Mouse (Mus musculus): ENCODE measurements around the gene Serac1. TPM values are rescaled to one million over a fixed set of nuclear protein-coding genes. Genes with fewer than 3 reads are reported as not detected.

Gene Serac1
- total and polyA plus RNA-seq, 3 experiments, result 4.1 to 5.9 TPM; not detected in 1

DNA sequence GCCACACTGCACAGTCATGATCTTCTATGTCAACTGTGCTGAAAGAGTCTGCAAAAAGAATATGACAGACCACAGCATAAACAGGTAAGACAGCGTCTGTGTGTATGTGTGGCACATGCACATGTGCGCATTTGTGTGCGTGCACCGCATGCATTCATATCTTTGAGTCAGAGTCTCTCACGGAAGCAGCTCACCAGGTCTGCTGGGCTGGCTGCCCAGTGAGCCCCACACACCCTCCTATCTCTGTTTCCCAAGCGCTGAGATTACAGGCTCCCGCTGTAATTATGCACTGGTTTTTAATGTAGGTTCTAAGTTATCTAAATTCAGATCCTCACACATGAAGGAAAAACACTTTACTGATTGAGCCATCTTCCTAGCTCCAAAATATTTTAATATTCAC is 11.9 kb downstream of the Serac1 start (continued):
- TF ChIP-seq ETS1 (IDR thresholded peaks at IDR 0.05; ENCODE audit: low read depth, low read length), result peak; percentile 44; the same call in 1 of the 2 replicates

DNA sequence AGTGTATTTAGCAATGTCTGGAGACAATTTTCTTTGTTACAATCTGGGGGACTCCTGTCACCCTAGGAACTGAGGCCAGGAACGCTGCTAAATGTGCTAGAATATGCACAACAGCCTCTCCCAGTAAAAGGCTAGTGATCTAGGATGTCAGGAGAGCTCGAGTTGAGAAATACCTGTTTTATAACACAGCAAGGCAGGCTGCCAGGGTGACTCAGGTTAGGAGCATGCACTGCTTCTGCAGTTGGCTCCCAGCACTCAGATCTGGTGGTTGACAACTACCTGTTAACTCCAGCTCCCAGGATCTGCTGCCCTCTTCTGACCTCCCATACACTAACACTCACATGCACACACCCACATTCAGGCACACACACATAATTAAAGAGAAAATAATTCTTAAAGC is 13.5 kb downstream of the Serac1 start:
- no peak overlapping the region for H3K4me3 ChIP-seq (ENCODE audit: control insufficient read depth in 1 of 2, insufficient read depth in 1 of 2, low read depth in 2 of 2, low read length in 2 of 2)
- no peaks in the 10 kb centered on the region for H3K9me3 ChIP-seq (replicated peaks; ENCODE audit: insufficient read depth, low read length)
- TF ChIP-seq ZC3H11A (IDR thresholded peaks at IDR 0.05; ENCODE audit: low read depth, low read length) (no peak), EP300 (IDR thresholded peaks at IDR 0.05; ENCODE audit: low read depth in 1 of 2, low read length in 2 of 2) (no peak), CTCF (IDR thresholded peaks at IDR 0.05 in 2 of 3, conservative IDR thresholded peaks at IDR 0.05 in 1 of 3; ENCODE audit: control insufficient read depth in 1 of 3, insufficient read depth in 1 of 3, low read depth in 2 of 3, low read length in 3 of 3, poor library complexity in 1 of 3, severe bottlenecking in 1 of 3) (no peak), MAX (IDR thresholded peaks at IDR 0.05; ENCODE audit: low read length) (no peak), CHD1 (IDR thresholded peaks at IDR 0.05; ENCODE audit: low read depth, low read length) (no peak), ZKSCAN1 (IDR thresholded peaks at IDR 0.05; ENCODE audit: low read depth, low read length) (no peak), GABPA (IDR thresholded peaks at IDR 0.05; ENCODE audit: low read depth, low read length) (no peak), HCFC1 (IDR thresholded peaks at IDR 0.05; ENCODE audit: low read depth, low read length) (no peak), TAL1 (IDR thresholded peaks at IDR 0.05; ENCODE audit: low read length) (no peak), POLR2AphosphoS2 (IDR thresholded peaks at IDR 0.05; ENCODE audit: low read length) (no peak), TBP (IDR thresholded peaks at IDR 0.05; ENCODE audit: low read depth, low read length) (no peak)
- H3K27me3 ChIP-seq (ENCODE audit: control insufficient read depth in 1 of 2, insufficient read depth in 2 of 2, low read length in 2 of 2), result no peaks in the 10 kb centered on the region
- DNase-seq (ENCODE audit: low read depth, low spot score), result no peak
- peaks cover 0 to 4% of the 10 kb centered on the region in 2 experiments; a peak in 2 of 4 replicates for H3K4me1 ChIP-seq (ENCODE audit: control insufficient read depth in 1 of 2, insufficient read depth in 2 of 2, low read length in 2 of 2)
- no peak overlapping the region for H3K9ac ChIP-seq (ENCODE audit: control insufficient read depth, low read depth, low read length, poor library complexity, severe bottlenecking)
- H3K27ac ChIP-seq (ENCODE audit: control insufficient read depth, low read depth, low read length), result no peak overlapping the region
- peaks cover 0 to 2% of the 10 kb centered on the region in 2 experiments; a peak in 2 of 4 replicates for H3K36me3 ChIP-seq (ENCODE audit: control insufficient read depth in 1 of 2, insufficient read depth in 2 of 2, low read length in 2 of 2)
- no peaks in the 10 kb centered on the region for H3K79me2 ChIP-seq (ENCODE audit: control insufficient read depth, insufficient read depth, low read length, poor library complexity)

DNA sequence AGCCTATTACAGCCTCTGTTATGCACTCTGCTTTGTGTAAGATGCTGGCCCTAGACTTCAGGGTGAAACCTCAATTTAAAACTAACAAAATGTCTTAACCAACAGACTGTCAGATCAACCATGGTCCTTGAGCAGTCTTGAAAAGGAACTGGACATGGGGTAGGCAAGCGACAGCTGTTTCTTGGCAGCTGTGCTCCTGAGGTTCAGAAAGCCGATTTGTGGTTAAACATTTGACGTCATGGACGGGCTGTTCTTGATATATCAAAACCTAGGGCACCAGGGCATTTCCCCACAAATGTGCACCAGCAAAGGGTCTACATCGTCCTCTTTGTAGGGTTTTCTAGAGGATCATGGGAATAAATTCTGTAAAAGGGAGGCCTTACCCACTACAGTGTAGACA is 16.0 kb downstream of the Serac1 start:
- Histone ChIP-seq H3K9me3 (replicated peaks; ENCODE audit: insufficient read depth, low read length) (no peaks in the 10 kb centered on the region), H3K27ac (ENCODE audit: control insufficient read depth, low read depth, low read length) (no peak overlapping the region), H3K27me3 (ENCODE audit: control insufficient read depth in 1 of 2, insufficient read depth in 2 of 2, low read length in 2 of 2) (no peaks in the 10 kb centered on the region), H3K36me3 (ENCODE audit: control insufficient read depth in 1 of 2, insufficient read depth in 2 of 2, low read length in 2 of 2) (peaks cover 0 to 2% of the 10 kb centered on the region in 2 experiments; a peak in 2 of 4 replicates), H3K79me2 (ENCODE audit: control insufficient read depth, insufficient read depth, low read length, poor library complexity) (no peaks in the 10 kb centered on the region), H3K9ac (ENCODE audit: control insufficient read depth, low read depth, low read length, poor library complexity, severe bottlenecking) (no peak overlapping the region), H3K4me1 (ENCODE audit: control insufficient read depth in 1 of 2, insufficient read depth in 2 of 2, low read length in 2 of 2) (peaks cover 0 to 4% of the 10 kb centered on the region in 2 experiments; a peak in 2 of 4 replicates), H3K4me3 (ENCODE audit: control insufficient read depth in 1 of 2, insufficient read depth in 1 of 2, low read depth in 2 of 2, low read length in 2 of 2) (no peak overlapping the region)
- no peak for DNase-seq (ENCODE audit: low read depth, low spot score)
- TF ChIP-seq POLR2AphosphoS5 (IDR thresholded peaks at IDR 0.05; ENCODE audit: borderline replicate concordance, low read depth, low read length) (no peak), RCOR1 (IDR thresholded peaks at IDR 0.05; ENCODE audit: low read depth, low read length) (no peak), TCF12 (IDR thresholded peaks at IDR 0.05; ENCODE audit: low read depth, low read length) (no peak), MAZ (IDR thresholded peaks at IDR 0.05; ENCODE audit: low read depth, low read length) (no peak), CHD1 (IDR thresholded peaks at IDR 0.05; ENCODE audit: low read depth, low read length) (no peak), UBTF (IDR thresholded peaks at IDR 0.05; ENCODE audit: borderline replicate concordance, insufficient read depth, low read depth, low read length) (no peak), KAT2A (conservative IDR thresholded peaks at IDR 0.05; ENCODE audit: low read depth, low read length) (no peak), ZMIZ1 (IDR thresholded peaks at IDR 0.05; ENCODE audit: low read depth, low read length) (no peak), E2F4 (IDR thresholded peaks at IDR 0.05; ENCODE audit: borderline replicate concordance, low read depth, low read length) (no peak), POLR2AphosphoS2 (IDR thresholded peaks at IDR 0.05; ENCODE audit: low read length) (no peak), ZKSCAN1 (IDR thresholded peaks at IDR 0.05; ENCODE audit: low read depth, low read length) (no peak), JUND (IDR thresholded peaks at IDR 0.05; ENCODE audit: low read depth, low read length) (no peak)

All from MEL (cell line).